Mouse (Mus musculus) layer of hippocampus, adult 18-20 months (tissue): ENCODE results near the gene Adamts4. TPM values are rescaled to one million over a fixed set of nuclear protein-coding genes. Genes with fewer than 3 reads are reported as not detected.
"Not testable (repeated sequence)": the region's sequence is repeated elsewhere in the genome, so short reads cannot be mapped to it uniquely, and the experiment has no call there.

Experiments used
- DNase-seq, 2 experiments: peaks; one replicate each; pipeline ENCODE4 v3.0.0; 2022; ENCODE audit warnings: low spot score in 2 of 2
- total RNA-seq, 2 experiments: library from RNA; stranded (reverse); gene quantifications; 2 replicates each; pipeline ENCODE4 v1.2.3; 2021

The Adamts4 gene
- total RNA-seq, 2 experiments from 2014 or later = 10.9 to 11.9 TPM

- no peak for DNase-seq
Measured at GRCm38 (mm10) chr1:171230215-171230614, 20.0 kb upstream of the Adamts4 start.

- no peak for DNase-seq
Measured at GRCm38 (mm10) chr1:171231844-171232243, 18.4 kb upstream of the Adamts4 start.

- no peak for DNase-seq
Measured at GRCm38 (mm10) chr1:171232348-171232747, 17.9 kb upstream of the Adamts4 start.

GRCm38 (mm10) chr1:171232800-171233730, 17.2 kb upstream of the Adamts4 start:
- no peak for DNase-seq

GRCm38 (mm10) chr1:171234126-171234525, 16.1 kb upstream of the Adamts4 start, which contains the start of gene Fcer1g:
Gene Fcer1g (minus strand): TSS chr1:171234365.
- no peak for DNase-seq

GRCm38 (mm10) chr1:171234538-171234937, 15.7 kb upstream of the Adamts4 start:
- no peak for DNase-seq

GRCm38 (mm10) chr1:171235791-171236190, 14.4 kb upstream of the Adamts4 start:
- DNase-seq = no peak

GRCm38 (mm10) chr1:171237438-171237837, 12.8 kb upstream of the Adamts4 start:
- DNase-seq = no peak

- no peak for DNase-seq
Measured at GRCm38 (mm10) chr1:171238463-171238862, 11.8 kb upstream of the Adamts4 start.

GRCm38 (mm10) chr1:171239992-171240744, 10.1 kb upstream of the Adamts4 start:
- DNase-seq = no peak

GRCm38 (mm10) chr1:171240911-171241310, 9.3 kb upstream of the Adamts4 start:
- DNase-seq = no peak

- not testable (repeated sequence) for DNase-seq
Measured at GRCm38 (mm10) chr1:171241952-171242351, 8.3 kb upstream of the Adamts4 start.

- no peak for DNase-seq
Measured at GRCm38 (mm10) chr1:171245353-171245752, 4.9 kb upstream of the Adamts4 start.

GRCm38 (mm10) chr1:171246709-171247452, 3.3 kb upstream of the Adamts4 start:
- peak; percentile 98 to 99 for DNase-seq

GRCm38 (mm10) chr1:171247453-171247841, 2.8 kb upstream of the Adamts4 start:
- DNase-seq = no peak

GRCm38 (mm10) chr1:171247916-171248315, 2.3 kb upstream of the Adamts4 start:
- DNase-seq = no peak

- DNase-seq = peak in 1 of 2 experiments; percentile 50
Measured at GRCm38 (mm10) chr1:171248386-171249226, 1.6 kb upstream of the Adamts4 start.

GRCm38 (mm10) chr1:171250680-171251593, 716 bp downstream of the Adamts4 start, which contains the start of gene Ndufs2:
Gene Ndufs2 (minus strand): TSS chr1:171251388.
- DNase-seq = peak in 1 of 2 experiments; percentile 50
